Mouse (Mus musculus): ENCODE data around the gene Pfdn2. TPM values are rescaled to one million over a fixed set of nuclear protein-coding genes. Genes with fewer than 3 reads are reported as not detected.

Pfdn2 gene
- polyA plus RNA-seq, 2 experiments = 20.7 to 36.2 TPM

DNA sequence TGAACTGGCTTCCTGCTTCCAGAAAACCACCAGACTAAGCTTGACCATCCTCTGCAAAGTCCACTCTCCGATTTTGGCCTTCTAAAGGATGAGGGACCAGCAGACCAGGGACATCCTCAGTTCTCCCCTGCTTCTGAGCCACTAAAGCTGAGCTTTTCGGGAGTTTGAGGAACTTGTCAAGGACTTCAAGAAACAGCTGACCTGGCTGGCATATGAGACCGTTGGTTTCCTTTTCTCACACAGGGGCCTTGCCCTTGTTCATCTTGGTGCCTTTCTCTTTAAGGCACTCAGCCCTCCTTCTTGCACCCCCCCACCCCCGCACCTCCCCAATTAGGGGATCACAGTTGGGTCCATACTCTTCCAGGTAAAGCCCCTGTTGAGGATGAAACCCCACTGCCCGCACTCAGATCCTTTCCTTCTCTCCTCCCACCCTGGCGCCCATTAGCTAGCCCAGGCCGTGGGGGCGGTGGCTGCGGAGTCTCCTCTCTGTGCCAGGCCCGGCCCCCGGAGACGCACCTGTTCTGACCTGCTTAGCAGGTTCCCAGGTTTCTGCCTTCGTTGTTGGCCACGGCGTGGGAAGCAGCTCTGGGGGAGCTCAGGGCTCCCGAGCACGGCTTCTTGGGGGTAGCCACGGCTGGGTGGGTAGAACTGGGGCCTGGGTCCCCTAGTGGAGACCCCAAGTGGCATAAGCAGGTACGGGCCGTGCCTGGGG lies 24.5 kb downstream of the Pfdn2 start, which contains the start of gene Nectin4:
TSS of gene Nectin4 (plus strand) at position 255 of the 712 bp plus-strand sequence.
- H3K27ac ChIP-seq = no peak within 1 kb of the TSS
- no peaks in the 10 kb centered on the region for H3K27me3 ChIP-seq (ENCODE audit: control insufficient read depth, insufficient read depth, low read length)
- DNase-seq (ENCODE audit: low read depth in 3 of 3, low spot score in 3 of 3) (no peak), ATAC-seq (ENCODE audit: insufficient read depth) (no peak)
- H3K9ac ChIP-seq (replicated peaks) = no peak within 1 kb of the TSS
- no peak within 1 kb of the TSS for H3K4me2 ChIP-seq (ENCODE audit: low read depth)
- no peak within 1 kb of the TSS for H3K4me3 ChIP-seq (ENCODE audit: insufficient read depth in 1 of 2, low read depth in 2 of 2, low read length in 2 of 2)
- no peaks in the 10 kb centered on the region for H3K4me1 ChIP-seq (replicated peaks; ENCODE audit: control insufficient read depth in 2 of 2, insufficient read depth in 2 of 2, low read length in 1 of 2)
- no peaks in the 10 kb centered on the region for H3K36me3 ChIP-seq (replicated peaks; ENCODE audit: control insufficient read depth, insufficient read depth, low read depth)
- TF ChIP-seq CTCF (IDR thresholded peaks at IDR 0.05; ENCODE audit: low read depth) (no peak), EP300 (IDR thresholded peaks at IDR 0.05; ENCODE audit: low read depth) (no peak)
- 40% methylated on average over 20 of the region's 20 CpGs for WGBS (ENCODE audit: insufficient replicate concordance)
- no peaks in the 10 kb centered on the region for H3K9me3 ChIP-seq (ENCODE audit: control insufficient read depth, low read length)

DNA sequence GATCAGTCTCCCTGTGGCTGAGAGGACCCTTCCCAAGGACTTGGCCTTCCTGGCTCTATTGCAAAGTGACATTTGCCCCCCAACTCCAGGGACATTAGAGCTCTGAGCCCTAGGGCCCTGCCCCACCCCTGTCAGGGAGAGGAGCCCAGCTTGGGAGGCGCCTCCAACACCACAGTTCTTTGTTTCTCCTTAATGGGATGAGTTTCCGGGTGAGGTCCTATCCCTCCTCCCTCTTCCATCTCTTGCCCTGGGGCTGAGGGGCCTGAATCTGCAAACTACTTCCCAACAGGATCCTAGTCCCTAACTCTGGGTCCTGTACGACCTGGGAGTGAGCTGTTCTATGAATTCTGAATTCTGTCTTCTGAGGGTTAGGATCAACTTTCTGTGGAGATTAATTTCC lies 27.4 kb downstream of the Pfdn2 start:
- no peak for DNase-seq (ENCODE audit: low read depth in 3 of 3, low spot score in 3 of 3)
- Histone ChIP-seq H3K36me3 (replicated peaks; ENCODE audit: control insufficient read depth, insufficient read depth, low read depth) (no peaks in the 10 kb centered on the region), H3K9me3 (ENCODE audit: control insufficient read depth, low read length) (no peaks in the 10 kb centered on the region), H3K27me3 (ENCODE audit: control insufficient read depth, insufficient read depth, low read length) (no peaks in the 10 kb centered on the region), H3K9ac (replicated peaks) (no peak overlapping the region), H3K27ac (no peak overlapping the region), H3K4me2 (ENCODE audit: low read depth) (no peak overlapping the region), H3K4me3 (ENCODE audit: insufficient read depth in 1 of 2, low read depth in 2 of 2, low read length in 2 of 2) (no peak overlapping the region), H3K4me1 (replicated peaks; ENCODE audit: control insufficient read depth in 2 of 2, insufficient read depth in 2 of 2, low read length in 1 of 2) (no peaks in the 10 kb centered on the region)
- no peak for ATAC-seq (ENCODE audit: insufficient read depth)
- 51% methylated on average over 3 of the region's 3 CpGs for WGBS (ENCODE audit: insufficient replicate concordance)
- no peak for TF ChIP-seq CTCF (IDR thresholded peaks at IDR 0.05; ENCODE audit: low read depth)
- no peak for TF ChIP-seq EP300 (IDR thresholded peaks at IDR 0.05; ENCODE audit: low read depth)

DNA sequence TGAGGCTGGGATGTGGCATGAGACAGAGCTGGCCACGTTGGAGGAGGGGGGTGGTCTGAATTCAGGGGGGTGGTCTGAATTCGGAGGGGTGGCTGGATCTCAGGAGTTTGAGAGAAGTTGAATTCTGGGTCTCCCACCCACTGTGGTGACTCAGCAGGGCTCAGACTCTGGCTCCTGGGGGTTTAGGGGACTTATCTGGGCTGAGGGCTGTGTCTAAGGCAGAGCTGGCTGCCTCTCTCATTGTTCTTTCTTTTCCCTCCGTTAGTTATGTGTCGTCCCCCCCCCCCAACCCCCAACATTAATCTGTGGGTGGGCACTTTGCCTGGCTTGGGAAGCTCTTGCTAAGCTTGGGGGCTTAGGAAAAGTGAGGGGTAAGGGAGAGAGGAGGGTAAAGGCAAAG lies 28.5 kb downstream of the Pfdn2 start:
- no peaks in the 10 kb centered on the region for H3K9me3 ChIP-seq (ENCODE audit: control insufficient read depth, low read length)
- 1% methylated on average over 4 of the region's 4 CpGs for WGBS (ENCODE audit: insufficient replicate concordance)
- no peaks in the 10 kb centered on the region for H3K4me1 ChIP-seq (replicated peaks; ENCODE audit: control insufficient read depth in 2 of 2, insufficient read depth in 2 of 2, low read length in 1 of 2)
- H3K4me3 ChIP-seq (ENCODE audit: insufficient read depth in 1 of 2, low read depth in 2 of 2, low read length in 2 of 2) = no peak overlapping the region
- no peak overlapping the region for H3K9ac ChIP-seq (replicated peaks)
- no peaks in the 10 kb centered on the region for H3K36me3 ChIP-seq (replicated peaks; ENCODE audit: control insufficient read depth, insufficient read depth, low read depth)
- no peak overlapping the region for H3K4me2 ChIP-seq (ENCODE audit: low read depth)
- no peak overlapping the region for H3K27ac ChIP-seq
- ATAC-seq (ENCODE audit: insufficient read depth) (no peak), DNase-seq (ENCODE audit: low read depth in 3 of 3, low spot score in 3 of 3) (no peak)
- TF ChIP-seq CTCF (IDR thresholded peaks at IDR 0.05; ENCODE audit: low read depth) (no peak), EP300 (IDR thresholded peaks at IDR 0.05; ENCODE audit: low read depth) (no peak)
- no peaks in the 10 kb centered on the region for H3K27me3 ChIP-seq (ENCODE audit: control insufficient read depth, insufficient read depth, low read length)

DNA sequence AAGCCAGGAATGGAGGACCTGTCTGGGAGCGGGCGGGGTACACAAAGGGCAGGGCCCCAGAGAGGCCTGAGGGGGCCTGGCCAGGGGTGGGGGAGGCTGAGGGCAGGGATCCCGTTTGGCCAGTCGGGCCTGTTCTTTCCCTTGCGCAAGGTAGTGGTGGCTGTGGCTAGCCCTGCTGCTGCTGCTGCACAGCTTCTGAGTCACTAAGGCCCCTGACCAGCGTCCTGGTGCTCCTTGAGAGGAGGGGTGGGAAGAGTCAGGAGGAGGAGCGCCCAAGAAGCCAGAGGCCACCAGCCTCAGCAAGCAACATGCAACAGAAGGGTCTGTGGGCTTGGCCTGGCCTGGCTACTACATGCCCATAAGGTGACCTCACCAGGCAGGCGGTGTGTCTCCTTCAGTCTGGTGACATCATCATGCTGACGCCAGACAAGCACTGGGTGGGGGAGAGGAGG lies 30.2 kb downstream of the Pfdn2 start:
- H3K4me2 ChIP-seq (ENCODE audit: low read depth) = no peak overlapping the region
- WGBS (ENCODE audit: insufficient replicate concordance) = 47% methylated on average over 9 of the region's 9 CpGs

DNA sequence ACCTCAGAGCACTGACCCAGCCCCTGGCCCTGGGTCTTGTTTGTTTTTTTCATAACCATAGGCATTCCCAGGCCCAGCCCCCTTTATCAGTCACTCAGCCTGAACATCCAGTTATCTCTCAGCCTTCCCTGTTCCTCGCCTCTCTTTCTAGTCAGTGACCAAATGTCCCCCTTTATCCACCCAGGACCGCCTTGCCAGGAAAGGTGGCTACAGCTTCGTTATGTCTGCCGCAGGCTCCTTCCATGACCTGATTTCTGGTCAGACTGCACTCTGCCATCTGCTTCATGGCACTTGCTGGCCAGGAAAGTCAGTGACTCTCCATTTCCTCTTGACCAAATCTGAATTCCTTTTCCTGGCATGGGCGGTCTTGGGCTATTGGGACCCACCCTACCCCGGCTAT lies 32.8 kb downstream of the Pfdn2 start:
- no peak overlapping the region for H3K4me3 ChIP-seq (ENCODE audit: insufficient read depth in 1 of 2, low read depth in 2 of 2, low read length in 2 of 2)
- no peak overlapping the region for H3K27ac ChIP-seq
- no peak overlapping the region for H3K9ac ChIP-seq (replicated peaks)
- no peaks in the 10 kb centered on the region for H3K36me3 ChIP-seq (replicated peaks; ENCODE audit: control insufficient read depth, insufficient read depth, low read depth)
- ATAC-seq (ENCODE audit: insufficient read depth) = no peak
- H3K27me3 ChIP-seq (ENCODE audit: control insufficient read depth, insufficient read depth, low read length) = peaks cover 17% of the 10 kb centered on the region; the same call in 1 of the 2 replicates
- H3K4me2 ChIP-seq (ENCODE audit: low read depth) = no peak overlapping the region
- H3K4me1 ChIP-seq (replicated peaks; ENCODE audit: control insufficient read depth in 2 of 2, insufficient read depth in 2 of 2, low read length in 1 of 2) = no peaks in the 10 kb centered on the region
- H3K9me3 ChIP-seq (ENCODE audit: control insufficient read depth, low read length) = no peaks in the 10 kb centered on the region
- WGBS (ENCODE audit: insufficient replicate concordance) = 57% methylated on average over 6 of the region's 6 CpGs
- DNase-seq (ENCODE audit: low read depth in 3 of 3, low spot score in 3 of 3) = no peak
- TF ChIP-seq CTCF (IDR thresholded peaks at IDR 0.05; ENCODE audit: low read depth) = no peak
- no peak for TF ChIP-seq EP300 (IDR thresholded peaks at IDR 0.05; ENCODE audit: low read depth)

More for the DNA sequence above, 30.2 kb downstream of the Pfdn2 start:
- Histone ChIP-seq H3K36me3 (replicated peaks; ENCODE audit: control insufficient read depth, insufficient read depth, low read depth) (no peaks in the 10 kb centered on the region), H3K9me3 (ENCODE audit: control insufficient read depth, low read length) (no peaks in the 10 kb centered on the region), H3K9ac (replicated peaks) (no peak overlapping the region), H3K4me1 (replicated peaks; ENCODE audit: control insufficient read depth in 2 of 2, insufficient read depth in 2 of 2, low read length in 1 of 2) (no peaks in the 10 kb centered on the region), H3K27ac (no peak overlapping the region), H3K4me3 (ENCODE audit: insufficient read depth in 1 of 2, low read depth in 2 of 2, low read length in 2 of 2) (no peak overlapping the region), H3K27me3 (ENCODE audit: control insufficient read depth, insufficient read depth, low read length) (peaks cover 14% of the 10 kb centered on the region; the same call in 1 of the 2 replicates)
- TF ChIP-seq CTCF (IDR thresholded peaks at IDR 0.05; ENCODE audit: low read depth) = no peak
- no peak for TF ChIP-seq EP300 (IDR thresholded peaks at IDR 0.05; ENCODE audit: low read depth)
- peak; percentile 25; the same call in 1 of the 2 replicates for ATAC-seq (ENCODE audit: insufficient read depth)
- DNase-seq (ENCODE audit: low read depth in 3 of 3, low spot score in 3 of 3) = no peak
